Mouse (Mus musculus) testis, adult 2 months (tissue): ENCODE results near the gene H2-Q7.
"Not testable (repeated sequence)": the region's sequence is repeated elsewhere in the genome, so short reads cannot be mapped to it uniquely, and the experiment has no call there.

Experiments used
- CTCF ChIP-seq: fragments of 200-500 bp; IDR thresholded peaks from 2 replicates; pipeline ENCODE4 v1.5.1; 2012; ENCODE audit warnings: low read depth, mild to moderate bottlenecking, inconsistent platforms, low read length, moderate library complexity; ENCODE audit not compliant: control insufficient read depth, insufficient read depth, insufficient replicate concordance
- POLR2A ChIP-seq: fragments of 200-500 bp; IDR thresholded peaks from 2 replicates; pipeline ENCODE4 v1.6.1; 2012; ENCODE audit warnings: low read depth, mild to moderate bottlenecking, inconsistent platforms, low read length, moderate library complexity; ENCODE audit not compliant: control insufficient read depth

GRCm38 (mm10) chr17:35428883-35429282 lies 10.1 kb upstream of the H2-Q7 start:
- not testable (repeated sequence) for TF ChIP-seq CTCF, POLR2A
